Comparison of ENCODE assay signal across 8 mouse cellular contexts in genomic region chr10:123264461-123265191, GRCm38 (mm10). TPM values are rescaled to one million over a fixed set of nuclear protein-coding genes. Genes with fewer than 3 reads are reported as not detected.
A peak's percentile ranks its signal among the peaks of the same experiment; 100 is the strongest.
DNase-seq lines count a peak whose midpoint lies in the region.

No protein-coding gene starts in this region.

- peak overlapping the region; percentile 68 for H3K4me3 ChIP-seq in embryonic facial prominence, embryonic 10.5 days

- H3K9me3 ChIP-seq in embryonic facial prominence, embryonic 10.5 days = no peaks in the 10 kb centered on the region

- intact Hi-C loops in heart, postnatal 14 days (cut with DNase I) = no loop called here

- H3K27ac ChIP-seq in embryonic facial prominence, embryonic 10.5 days (replicated peaks) = peak overlapping the region; percentile 69

- peak; percentile 24 for DNase-seq in urinary bladder, postnatal 14 days (ENCODE audit: low spot score)
- no peak for DNase-seq in urinary bladder, postnatal 10 days (ENCODE audit: low spot score)
- peak; percentile 72 for DNase-seq in embryonic facial prominence, embryonic 10.5 days (ENCODE audit: low spot score)
- peak; percentile 8 to 15 for DNase-seq in heart, postnatal 14 days
- DNase-seq in layer of hippocampus, postnatal 14 days (ENCODE audit: low spot score in 2 of 2) = peak; percentile 47 to 51
- DNase-seq in lung, postnatal 10 days = peak; percentile 21
- DNase-seq in right cerebral cortex, postnatal 25 days = peak; percentile 74
- no peak for DNase-seq in thymus, postnatal 0 days (ENCODE audit: low spot score)

- H3K27me3 ChIP-seq in embryonic facial prominence, embryonic 10.5 days (replicated peaks; ENCODE audit: low read depth, poor library complexity, severe bottlenecking) = peaks cover 36% of the 10 kb centered on the region

- no peaks in the 10 kb centered on the region for H3K36me3 ChIP-seq in embryonic facial prominence, embryonic 10.5 days (replicated peaks)

- H3K4me1 ChIP-seq in embryonic facial prominence, embryonic 10.5 days = peaks cover 23% of the 10 kb centered on the region

- under 1% methylated on average over 84 of the region's 84 CpGs for WGBS in embryonic facial prominence, embryonic 10.5 days

RNA-seq across cellular contexts. Expression of gene Fam19a2, which starts 0.8 kb away (rescaled TPM):
- polyA plus RNA-seq in embryonic facial prominence, embryonic 10.5 days (2016; fragmentation: Nextera tagmentation; extraction: Ambion mirVana) = 2.5 and 5.1 TPM in 2 replicates
- under 1 TPM; 0.10 to 0.17 TPM for total RNA-seq in heart, postnatal 14 days (2021)
- total RNA-seq in layer of hippocampus, postnatal 14 days (2021) = 10 to 100 TPM; 51.7 to 52.9 TPM
- polyA plus RNA-seq in thymus, postnatal 0 days (2015; fragmentation: Nextera tagmentation; extraction: Ambion mirVana) = 0.62 and 0.88 TPM in 2 replicates

Comparison
In these comparisons a context has a peak if more than half of its experiments do, and no peak if none do; other contexts are left out.
1. DNase-seq: peak in urinary bladder, postnatal 14 days (single experiment), embryonic facial prominence, embryonic 10.5 days (single experiment), heart, postnatal 14 days (2 of 2), layer of hippocampus, postnatal 14 days (2 of 2), lung, postnatal 10 days (single experiment) and right cerebral cortex, postnatal 25 days (single experiment); none in urinary bladder, postnatal 10 days (single experiment) and thymus, postnatal 0 days (single experiment).
2. RNA of gene Fam19a2, which starts 0.8 kb away (total RNA-seq): 51.7 to 52.9 TPM in layer of hippocampus, postnatal 14 days; 0.10 to 0.17 TPM in heart, postnatal 14 days; every median in the first group is over 10 times any median in the second.